Mouse (Mus musculus): ENCODE results near the gene Rmnd5a. TPM values are rescaled to one million over a fixed set of nuclear protein-coding genes. Genes with fewer than 3 reads are reported as not detected.

Rmnd5a gene
- polyA plus RNA-seq, 1 experiment from 2014 or later: 15.2 TPM

Other genes starting within 250 kb of the Rmnd5a start
- gene Fabp1, start 240.8 kb downstream of the Rmnd5a start, polyA plus RNA-seq (2016; fragmentation: Nextera tagmentation; extraction: Ambion mirVana): not detected in 2 replicates
- gene Krcc1, start 169.0 kb downstream of the Rmnd5a start, polyA plus RNA-seq (2016; fragmentation: Nextera tagmentation; extraction: Ambion mirVana): 28.5 and 28.8 TPM in 2 replicates
- 0.08 TPM in 1 of 2 replicates, not detected in the other for gene Smyd1, start 118.4 kb downstream of the Rmnd5a start, polyA plus RNA-seq (2016; fragmentation: Nextera tagmentation; extraction: Ambion mirVana)
- gene Cd8b1, start 117.8 kb downstream of the Rmnd5a start, polyA plus RNA-seq (2016; fragmentation: Nextera tagmentation; extraction: Ambion mirVana): not detected in 2 replicates
- gene Cd8a, start 67.2 kb downstream of the Rmnd5a start, polyA plus RNA-seq (2016; fragmentation: Nextera tagmentation; extraction: Ambion mirVana): not detected in 2 replicates
- gene Rnf103, start 53.3 kb upstream of the Rmnd5a start, polyA plus RNA-seq (2016; fragmentation: Nextera tagmentation; extraction: Ambion mirVana): 25.0 and 27.4 TPM in 2 replicates
- gene Chmp3, start 103.2 kb upstream of the Rmnd5a start, polyA plus RNA-seq (2016; fragmentation: Nextera tagmentation; extraction: Ambion mirVana): 47.4 and 52.9 TPM in 2 replicates
- gene Kdm3a, start 192.4 kb upstream of the Rmnd5a start, polyA plus RNA-seq (2016; fragmentation: Nextera tagmentation; extraction: Ambion mirVana): 93.3 and 94.9 TPM in 2 replicates